Mouse (Mus musculus) Muller cell, postnatal 12 days (primary cell): Measurements from ENCODE around the gene Mthfd1l.
A peak's percentile ranks its signal among the peaks of the same experiment; 100 is the strongest.

Source experiments
- DNase-seq: peaks from one replicate; pipeline ENCODE4 v3.0.0-alpha.2; 2015; ENCODE audit errors: inconsistent ontology term

The Mthfd1l gene

DNA sequence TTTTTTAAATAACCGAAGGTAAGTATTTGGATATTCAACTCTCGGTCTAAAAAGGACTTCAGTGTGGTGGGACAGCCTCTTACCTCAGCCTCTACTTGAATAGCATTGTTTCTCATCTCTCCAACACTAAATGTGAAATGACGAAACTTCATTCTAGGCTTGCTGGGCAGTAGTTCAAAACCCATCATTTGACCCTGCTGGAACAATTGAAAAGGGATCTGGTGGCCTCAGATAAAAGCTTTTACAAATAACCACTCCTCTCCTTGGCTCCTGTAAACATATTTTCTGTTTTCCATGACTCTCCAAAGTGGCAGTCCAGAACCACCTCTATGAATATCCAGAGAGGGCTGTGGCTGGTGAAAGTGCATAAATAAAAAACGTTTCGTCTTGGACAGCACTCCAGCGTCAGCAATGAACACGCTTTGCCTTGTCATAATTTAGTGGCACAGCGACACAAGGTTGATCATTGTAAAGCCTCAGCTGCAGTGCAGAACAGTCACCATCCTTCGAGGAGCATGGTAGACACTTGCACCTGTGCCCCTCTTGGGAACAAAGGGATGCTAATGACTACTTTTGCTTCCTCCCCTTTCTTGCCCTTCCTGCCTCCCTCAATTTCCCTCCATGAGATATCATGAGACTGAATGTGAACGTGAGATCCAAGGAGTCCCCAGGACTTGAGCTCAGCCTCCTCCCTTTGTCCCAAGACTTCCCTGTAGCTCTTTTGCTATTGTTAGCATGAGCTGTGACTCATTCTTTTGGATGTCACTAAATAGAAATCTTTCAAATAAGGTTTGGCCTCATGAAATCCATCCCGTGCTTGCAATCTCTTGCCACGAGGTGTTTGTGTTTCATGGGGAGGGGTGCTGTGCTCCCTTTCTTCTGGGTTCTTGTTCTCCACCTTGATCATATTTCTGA, 179.2 kb downstream of the Mthfd1l start:
- peak; percentile 60 for DNase-seq

DNA sequence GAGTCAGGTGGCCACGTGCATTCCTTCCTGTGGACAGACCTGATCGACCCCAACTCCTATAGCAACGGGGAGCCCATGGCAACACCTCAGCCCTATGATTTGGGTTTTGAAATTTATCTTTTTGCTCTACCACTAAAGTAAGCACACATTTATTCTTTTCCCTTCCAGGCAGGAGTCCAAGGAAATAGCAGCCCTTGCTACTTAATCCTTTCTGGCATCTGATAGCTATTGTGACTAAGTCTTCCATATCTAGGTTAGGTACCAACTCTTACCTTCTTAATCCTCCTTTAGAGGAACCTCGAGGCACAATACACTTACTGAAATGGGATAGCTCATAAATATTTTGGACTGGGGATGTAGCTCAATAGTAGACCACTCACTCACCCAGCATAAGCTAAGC, 180.1 kb downstream of the Mthfd1l start:
- DNase-seq, result no peak

DNA sequence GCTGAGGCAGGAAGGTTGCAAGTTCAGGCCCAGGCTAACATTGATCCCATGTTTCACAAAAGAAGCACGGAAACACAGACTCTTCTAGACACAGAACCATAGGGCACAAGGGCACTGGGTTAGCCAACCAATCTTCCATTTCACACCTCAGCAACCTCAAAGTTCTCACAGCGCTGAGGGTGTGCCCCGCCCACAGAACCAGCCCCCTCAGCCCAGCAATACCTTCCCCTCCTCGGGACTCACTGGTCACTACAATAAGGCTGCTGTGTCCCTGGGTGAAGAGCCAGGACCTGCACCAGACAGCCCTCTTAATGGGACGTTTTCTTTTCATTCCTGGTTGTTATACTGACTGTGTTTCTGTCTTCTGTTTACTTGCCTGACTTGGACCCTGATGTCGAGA, 181.1 kb downstream of the Mthfd1l start:
- DNase-seq, result no peak

DNA sequence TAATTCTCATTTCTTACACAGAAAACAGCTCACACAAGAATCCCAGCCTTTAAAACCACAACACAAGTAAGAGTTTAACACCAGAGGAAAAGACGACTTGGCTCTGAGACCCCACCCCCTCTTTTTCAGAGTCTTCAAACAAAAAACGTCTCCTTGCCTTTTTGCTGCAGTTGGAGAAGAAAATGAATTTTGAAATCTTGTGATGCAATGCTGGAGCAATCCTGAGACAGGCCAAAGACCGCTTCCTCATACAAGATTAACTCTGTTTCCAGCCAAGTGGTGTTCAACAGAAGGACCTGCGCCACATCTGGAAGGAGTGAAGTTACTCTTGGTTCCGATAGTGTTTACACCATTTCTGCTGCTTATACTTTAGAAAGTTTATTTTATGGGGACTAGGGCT, 182.6 kb downstream of the Mthfd1l start:
- no peak for DNase-seq

DNA sequence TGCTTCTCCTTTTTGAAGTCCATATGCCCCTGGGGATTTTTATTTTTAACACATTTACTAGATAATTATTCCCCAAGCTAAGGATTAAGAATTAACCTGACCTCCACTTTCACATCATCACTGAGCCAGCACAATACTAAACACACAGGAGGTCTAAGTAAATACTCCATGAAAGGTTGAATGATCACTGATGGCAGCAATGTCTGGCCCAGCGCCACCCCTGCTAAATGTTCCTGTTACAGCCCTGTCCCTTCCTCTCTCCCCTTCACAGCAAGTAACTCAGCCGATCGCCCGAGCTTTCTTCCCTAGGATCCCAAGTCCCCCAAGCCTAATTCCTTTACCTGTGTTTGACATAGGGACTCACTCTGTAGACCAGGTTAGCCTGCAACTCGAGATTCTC, 185.6 kb downstream of the Mthfd1l start:
- DNase-seq, result no peak

DNA sequence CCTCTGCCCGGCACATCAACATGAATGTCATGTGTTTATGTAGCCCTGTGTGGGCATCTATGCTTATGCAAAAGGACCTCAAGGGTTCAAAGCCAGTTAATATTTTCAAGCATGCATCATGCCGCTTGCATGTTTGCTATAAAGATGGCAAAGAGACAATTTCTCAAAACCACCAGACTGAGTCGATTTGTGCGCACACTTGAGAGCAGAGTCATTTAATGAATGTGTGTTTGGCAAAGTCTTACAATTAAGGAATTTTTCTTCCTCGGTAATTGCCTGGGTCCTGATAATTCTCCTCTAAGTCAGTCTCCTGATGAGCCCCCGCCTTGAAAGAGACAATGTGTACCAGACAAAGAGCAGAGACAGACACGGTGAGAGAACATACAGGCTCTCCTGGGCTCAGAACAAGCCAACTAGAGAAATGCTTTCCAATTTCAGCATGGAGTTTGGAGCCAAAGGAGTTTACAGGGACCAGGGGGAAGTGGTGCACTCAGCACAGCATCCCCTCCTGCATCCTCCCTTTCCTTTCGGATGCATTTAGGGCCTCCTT, 186.7 kb downstream of the Mthfd1l start:
- DNase-seq, result peak; percentile 75

DNA sequence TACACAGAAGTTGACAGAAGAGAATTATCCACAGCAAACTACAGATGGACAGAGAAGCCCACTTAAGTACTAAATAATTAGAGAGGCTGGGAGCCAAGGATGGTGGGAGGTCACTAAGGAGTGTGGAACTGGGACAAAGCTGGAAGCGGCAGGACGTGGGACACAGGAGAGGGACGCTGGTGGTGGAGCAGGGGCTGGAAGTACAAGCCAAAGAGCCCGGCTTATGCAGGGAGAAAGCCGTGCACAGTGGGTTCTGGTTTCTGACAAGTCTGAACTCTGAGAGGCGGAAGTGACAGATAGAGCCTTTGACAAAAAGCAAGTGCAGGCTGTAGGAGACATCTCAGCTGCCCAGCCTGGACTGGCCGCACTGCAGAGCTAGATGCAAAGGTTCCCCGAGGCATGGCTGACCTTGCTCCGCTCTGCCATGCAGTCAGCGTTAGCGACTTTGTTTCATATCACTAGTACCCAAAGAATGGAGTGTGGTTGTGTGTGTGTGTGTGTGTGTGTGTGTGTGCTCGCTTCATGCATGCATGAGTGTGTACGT, 187.4 kb downstream of the Mthfd1l start:
- DNase-seq, result no peak

DNA sequence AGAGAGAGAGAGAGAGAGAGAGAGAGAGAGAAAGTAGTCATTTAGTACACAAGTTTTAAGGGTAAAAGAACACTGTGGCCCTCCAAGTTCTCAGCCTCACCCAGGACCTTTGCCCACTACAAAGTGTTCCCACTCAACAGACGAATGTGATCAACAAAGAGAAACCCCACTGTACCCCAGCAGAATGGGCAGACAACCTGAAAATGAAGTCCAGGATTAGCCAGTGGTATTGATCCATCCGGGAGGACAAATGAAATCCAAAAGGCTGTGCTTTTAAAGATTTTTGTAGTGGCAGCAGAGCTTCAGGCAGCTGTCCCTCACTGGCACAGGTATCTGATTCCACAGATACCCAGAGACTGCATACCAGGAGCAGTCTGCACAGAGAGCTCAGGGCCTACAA, 189.1 kb downstream of the Mthfd1l start:
- no peak for DNase-seq

DNA sequence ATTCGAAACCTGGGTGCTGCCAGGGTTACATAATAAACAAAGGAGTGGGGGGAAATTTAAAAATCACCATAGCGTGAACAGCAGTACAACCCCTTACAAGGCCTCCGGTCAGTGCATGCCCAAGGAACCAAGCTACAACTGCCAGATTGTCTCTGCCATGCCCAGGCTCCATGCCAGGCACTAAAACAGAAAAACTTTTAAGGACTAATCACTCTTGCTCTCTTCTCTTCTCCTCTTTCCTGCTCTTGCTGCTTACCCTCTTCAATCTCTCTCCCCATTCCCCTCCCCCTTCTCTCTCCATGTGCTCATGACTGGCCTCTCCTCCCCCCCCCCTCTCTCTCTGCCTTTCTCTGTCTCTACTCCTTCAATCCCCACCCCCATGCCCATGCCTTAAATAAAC, 190.1 kb downstream of the Mthfd1l start:
- DNase-seq, result no peak

DNA sequence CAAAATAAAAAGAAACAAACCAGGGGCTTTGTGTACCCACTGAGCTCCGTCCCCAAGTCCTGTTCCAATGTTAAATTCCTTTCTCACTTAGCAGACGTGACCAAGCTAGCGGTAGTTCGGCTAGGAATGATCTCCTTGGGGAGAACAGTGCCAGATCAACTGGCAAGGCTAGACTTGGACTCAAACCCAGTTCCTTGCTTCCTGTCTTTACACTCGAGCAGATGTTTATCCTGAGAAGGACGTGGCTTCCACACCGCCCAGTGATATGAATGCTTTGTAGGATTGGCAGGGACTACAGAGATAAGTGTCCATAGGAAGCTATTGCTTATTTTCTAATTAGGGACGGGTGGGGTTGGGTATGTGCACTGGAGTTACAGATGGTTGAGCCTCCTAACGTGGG, 191.8 kb downstream of the Mthfd1l start:
- DNase-seq, result no peak

DNA sequence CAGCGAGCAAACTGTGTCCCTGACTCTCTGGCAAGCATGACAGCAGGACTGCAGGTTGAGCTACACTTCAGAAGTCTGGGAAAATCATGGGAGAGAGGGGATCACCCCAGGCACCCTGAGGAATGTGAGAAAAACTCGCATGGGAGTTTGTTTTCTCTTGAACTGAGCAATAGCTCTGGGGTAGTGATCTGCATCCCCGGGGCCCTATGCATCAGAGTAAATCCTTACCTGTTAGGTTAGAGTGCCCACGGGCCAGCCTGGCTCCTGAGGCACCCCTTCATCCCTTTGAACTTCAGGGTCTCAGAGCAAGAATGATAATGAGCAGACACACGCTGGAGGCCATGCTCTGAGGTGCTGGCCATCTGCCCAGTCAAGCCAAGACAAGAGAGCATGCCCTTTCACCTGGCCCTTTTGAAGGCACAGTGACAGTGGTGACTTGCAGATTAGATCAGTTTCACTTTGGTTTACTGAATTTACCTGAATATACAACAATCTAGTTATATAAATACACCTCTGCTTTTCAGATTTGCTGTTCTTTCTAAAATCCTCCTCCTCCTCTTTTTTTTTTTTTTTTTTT, 195.4 kb downstream of the Mthfd1l start:
- DNase-seq, result no peak

DNA sequence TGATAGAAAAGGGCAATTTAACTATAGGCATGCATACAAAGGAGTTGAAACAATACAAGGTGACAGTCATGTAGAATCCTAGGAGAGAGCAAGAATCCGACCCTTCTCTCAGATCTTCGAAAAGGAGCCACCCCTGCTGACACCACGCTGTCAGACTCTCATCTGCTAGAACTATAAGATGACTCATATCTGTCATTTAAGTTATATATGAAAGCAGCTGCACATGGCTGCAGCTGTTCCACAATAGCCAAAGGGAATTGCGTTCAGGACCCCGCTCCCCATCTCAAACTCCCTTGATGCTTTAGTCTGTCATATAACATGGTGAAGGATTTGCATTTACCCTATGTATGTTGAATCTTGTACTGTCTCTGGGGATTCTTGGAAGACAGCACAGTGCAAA, 201.3 kb downstream of the Mthfd1l start:
- DNase-seq, result no peak

DNA sequence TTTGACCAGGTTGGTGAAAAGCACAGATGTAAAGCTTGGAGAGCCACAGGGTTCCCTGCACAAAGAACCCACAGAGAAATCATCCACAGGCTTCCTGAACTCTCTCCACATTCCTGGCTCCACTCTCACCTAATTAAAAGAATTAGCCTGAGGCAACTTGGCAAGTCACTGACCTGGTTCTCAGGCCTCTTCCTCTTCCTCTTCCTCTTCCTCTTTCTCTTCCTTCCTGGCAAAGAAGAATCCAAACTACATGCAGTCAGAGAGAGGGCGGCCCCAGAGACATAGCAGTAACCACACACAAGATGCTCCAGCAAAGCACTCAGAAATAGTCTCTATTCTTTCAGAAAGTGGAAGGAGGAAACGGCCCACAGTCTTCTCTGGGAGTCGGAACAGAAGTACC, 201.8 kb downstream of the Mthfd1l start:
- DNase-seq, result peak; percentile 51

DNA sequence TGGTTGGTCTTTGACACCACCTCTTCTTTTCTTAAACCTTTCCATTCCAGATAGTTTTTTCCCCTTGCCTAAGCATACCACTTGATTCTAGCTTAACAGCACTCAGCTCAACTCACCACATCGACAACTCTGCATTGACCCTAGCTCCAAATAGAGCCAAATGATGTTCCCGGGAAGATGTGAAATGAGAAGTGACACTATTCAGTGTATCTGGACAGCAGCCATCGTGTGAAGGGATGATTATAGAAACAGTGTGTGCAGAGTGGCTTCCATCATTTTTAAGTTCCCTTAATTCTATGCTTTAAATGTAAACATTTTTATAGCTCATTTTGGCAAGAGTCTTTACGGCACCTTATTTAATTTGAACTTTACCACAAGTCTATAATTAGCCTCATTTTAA, 204.4 kb downstream of the Mthfd1l start:
- DNase-seq, result no peak

DNA sequence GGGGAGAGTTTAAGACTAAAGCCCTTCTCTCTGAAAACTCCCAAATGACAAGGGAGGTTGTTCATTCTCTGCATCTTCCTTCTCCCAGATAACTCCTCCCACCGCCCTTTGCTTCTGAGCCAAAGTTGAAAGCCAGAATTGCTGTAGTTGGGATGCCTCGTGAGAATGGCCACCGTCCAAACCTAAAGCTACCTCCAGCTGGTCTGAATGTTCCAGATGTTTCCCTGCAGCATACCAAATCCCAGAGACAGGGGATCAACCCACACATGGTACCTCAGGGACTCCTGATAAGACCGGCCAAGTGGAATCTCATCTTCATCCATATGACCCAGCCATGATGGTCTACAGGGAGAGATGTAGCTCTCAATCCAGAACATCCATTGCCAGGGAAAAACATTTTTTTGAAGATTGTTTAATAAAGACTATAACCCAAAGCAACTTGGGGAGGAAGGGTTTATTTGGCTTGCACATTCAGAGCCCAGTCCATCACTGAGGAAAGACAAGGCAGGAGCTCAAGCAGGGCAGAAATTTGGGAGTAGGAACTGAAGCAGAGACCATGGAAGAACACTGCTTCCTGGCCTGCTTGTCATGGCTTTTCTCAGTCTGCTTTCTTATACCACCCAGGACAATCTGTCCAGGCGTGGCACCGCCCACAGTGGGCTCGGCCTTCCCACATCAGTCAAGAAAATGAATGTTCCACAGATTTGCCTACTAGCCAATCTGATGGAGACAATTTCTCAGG, 206.3 kb downstream of the Mthfd1l start:
- DNase-seq, result no peak

DNA sequence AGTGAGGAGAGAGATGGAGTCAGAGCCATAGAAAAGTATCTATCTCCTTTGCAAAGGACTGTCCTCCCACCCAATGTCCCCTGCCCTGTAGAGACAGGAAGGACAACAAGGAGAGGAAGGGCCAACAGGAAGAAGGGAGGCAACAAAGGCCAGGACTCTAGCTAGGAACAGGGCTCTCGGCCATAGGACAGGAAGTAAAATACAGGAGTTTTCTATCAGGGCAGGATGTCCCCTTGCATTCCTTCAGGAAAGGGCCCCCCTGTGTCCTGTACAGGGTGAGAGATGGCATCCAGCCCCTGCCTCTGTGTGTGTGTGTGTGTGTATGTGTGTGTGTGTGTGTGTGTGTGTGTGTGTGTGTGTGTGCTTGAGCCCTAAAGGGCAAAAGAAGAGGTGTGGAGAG, 209.0 kb downstream of the Mthfd1l start:
- no peak for DNase-seq

DNA sequence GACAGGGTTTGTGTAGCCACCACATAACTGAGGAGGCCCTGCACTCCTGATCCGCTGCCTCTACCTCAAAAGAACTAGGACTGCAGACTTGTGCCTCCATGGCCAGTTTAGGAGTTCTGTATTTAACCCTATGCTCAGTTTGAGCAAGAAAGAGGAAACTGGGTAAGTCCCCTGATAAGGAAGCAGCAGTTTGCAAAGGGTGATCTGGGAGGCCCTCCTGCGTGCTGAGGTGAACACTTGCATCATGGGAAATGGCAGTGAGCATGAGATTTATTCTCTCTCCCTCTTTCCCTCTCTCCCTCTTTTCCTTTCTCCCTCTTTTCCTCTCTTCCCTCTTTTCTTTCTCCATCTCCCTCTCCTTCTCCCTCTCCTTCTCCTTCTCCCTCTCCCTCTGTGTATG, 209.5 kb downstream of the Mthfd1l start:
- DNase-seq, result no peak

DNA sequence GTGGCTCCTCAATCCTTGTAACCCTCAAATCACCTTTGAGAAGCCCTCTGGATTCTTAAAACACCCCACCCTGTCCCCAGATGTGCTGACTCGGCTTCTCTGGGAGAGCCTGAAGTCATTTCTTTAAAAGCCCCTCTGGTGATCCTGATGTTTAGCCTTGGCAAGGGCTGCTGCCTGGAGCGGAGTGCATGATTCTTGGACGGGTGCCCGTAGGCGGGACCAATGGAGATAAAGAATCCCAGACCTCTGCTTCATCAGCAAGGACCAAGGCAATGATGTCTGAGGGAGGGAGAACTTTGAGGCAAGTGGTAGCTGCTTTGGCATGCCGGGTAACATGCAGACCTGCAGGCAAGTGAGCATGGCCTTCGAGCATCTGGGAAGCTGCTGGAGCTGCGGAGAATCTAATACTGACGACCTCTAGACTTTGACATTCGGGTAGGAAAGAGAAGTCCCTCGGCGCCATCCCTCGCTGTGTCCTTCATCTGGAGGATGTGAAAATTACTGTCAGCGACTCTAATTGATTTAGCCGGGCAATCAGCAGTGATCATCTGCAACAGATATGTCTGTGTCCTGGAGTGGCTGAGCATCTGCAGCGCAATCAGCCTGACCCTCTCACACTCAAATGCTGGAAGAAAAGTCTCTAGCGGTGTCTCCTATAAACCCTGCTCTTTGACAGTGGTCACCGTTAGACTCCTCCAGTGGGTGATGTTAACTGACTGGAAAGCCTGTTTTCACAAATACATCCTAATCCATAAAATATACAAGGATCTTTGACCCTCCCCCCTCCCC, 215.9 kb downstream of the Mthfd1l start:
- peak; percentile 48 for DNase-seq

DNA sequence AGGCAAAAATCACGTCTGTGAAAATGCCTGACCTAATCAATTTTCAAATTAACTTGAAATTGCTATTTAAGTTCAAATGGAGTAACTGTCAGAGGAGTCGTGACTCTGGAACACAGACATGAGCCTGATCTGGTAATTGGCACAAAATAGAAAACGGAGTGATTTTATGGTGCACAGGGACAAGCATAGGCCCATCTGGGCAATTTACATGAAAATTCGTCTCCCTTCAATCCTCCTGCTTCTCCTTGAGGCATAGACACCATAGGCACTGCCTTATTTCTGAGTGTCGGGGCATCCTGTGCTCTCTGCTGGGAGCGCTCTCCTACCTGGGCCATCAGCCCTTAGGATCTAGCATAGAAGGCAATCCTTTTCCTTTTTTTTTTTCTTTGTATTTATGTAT, 216.5 kb downstream of the Mthfd1l start:
- no peak for DNase-seq

DNA sequence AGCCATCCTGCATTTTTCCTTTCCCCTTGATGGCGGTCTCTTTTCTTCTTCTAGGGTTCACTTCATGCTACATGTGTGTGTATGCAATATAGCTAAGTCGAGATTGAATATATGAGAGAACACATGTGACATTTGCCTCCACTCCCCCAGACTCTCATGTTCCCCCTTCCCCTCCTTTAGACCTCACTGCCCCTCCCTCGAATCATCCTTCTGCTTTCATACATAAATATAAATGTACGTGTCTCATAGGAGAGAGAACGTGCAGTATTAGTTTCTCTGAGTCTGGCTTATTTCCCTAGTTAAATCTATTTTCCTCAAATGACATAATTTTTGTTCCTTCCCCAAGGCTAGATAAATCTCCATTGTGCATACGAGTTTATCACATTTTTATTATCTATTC, 226.1 kb downstream of the Mthfd1l start:
- no peak for DNase-seq

DNA sequence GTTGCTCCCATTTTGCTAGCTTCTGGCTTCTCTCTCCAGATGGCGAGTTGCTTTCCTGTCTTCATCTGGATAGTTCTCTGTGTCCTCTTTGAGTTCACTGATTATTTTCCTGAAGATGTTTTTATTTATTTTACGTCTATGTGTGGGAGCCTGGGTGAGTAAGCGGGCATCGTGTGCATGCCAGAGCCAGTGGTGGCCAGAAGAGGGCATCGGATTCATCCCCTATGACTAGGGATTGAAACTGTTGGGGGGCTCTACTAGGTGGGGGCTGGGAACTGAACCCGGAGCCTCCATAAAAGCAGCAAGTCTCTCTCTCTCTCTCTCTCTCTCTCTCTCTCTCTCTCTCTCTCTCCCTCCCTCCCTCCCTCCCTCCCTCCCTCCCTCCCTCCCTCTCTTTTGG, 227.0 kb downstream of the Mthfd1l start:
- no peak for DNase-seq
